Mouse (Mus musculus) spleen, adult 12 weeks (tissue): ENCODE measurements around the gene Prss21.
"Not testable (repeated sequence)": the region's sequence is repeated elsewhere in the genome, so short reads cannot be mapped to it uniquely, and the experiment has no call there.

Source experiments
- DNase-seq: peaks from one replicate; pipeline ENCODE4 v3.0.0; 2022; ENCODE audit warnings: low spot score

The Prss21 gene

GRCm38 (mm10) chr17:23862926-23863325 lies 4.9 kb upstream of the Prss21 start:
- no peak for DNase-seq

DNA sequence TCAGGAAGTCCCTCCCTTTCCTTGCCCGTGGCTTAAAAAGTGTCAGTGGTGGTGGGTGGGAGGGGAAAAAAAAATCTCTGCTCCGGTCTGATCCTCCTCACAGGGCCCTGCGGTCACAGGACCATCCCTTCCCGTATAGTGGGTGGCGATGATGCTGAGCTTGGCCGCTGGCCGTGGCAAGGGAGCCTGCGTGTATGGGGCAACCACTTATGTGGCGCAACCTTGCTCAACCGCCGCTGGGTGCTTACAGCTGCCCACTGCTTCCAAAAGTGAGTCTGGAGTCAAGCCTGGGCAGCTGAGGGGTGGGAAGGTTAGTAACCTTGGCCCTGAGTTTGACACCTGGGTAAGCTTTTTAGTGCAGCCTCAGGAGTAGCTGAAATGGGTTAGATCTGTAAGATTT lies 657 bp downstream of the Prss21 start:
- DNase-seq, result no peak

DNA sequence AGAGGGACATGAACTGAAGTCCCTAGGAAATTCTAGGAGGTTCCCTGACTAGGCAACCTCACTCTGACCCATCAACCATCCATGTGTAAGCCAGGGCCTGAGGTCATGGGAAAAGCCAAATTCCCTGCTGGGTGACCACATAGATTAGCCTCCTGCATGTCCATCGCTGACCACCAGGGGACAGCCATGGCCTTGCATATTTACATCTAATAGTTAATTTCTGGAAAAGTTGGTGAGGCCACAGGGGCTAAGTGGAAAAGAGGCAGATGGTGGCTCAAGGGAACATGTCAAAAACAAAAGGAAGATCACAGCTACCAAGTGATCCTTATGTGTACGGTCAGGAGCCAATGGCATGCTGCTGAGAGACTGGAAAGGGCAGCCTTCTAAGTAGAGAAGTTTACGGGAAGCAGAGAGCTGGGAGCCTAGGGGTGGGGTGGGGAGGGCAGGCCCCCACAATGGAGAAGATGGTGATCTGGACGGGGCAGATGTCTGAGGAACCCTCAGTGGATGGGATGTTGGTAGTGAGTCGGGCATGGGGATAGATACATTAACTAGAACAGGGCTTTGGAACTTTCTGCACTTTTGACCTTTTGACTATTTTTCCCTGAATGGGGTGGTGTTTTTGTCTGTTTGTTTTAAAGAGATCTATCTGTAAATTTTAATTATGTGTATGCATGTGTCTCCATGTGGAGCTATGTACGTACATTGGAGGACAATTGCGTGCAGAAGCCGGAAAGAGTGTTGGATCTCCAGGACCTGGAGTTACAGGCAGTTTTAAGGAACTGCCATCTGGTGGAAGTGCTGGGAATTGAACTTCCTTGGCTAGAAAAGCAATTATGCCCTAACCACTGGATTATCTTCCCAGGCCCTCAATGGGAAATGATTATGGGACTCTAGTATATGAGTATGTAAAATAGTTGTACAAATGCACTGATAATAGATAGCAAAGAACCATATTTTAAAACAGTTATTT lies 6.3 kb downstream of the Prss21 start:
- DNase-seq, result no peak

DNA sequence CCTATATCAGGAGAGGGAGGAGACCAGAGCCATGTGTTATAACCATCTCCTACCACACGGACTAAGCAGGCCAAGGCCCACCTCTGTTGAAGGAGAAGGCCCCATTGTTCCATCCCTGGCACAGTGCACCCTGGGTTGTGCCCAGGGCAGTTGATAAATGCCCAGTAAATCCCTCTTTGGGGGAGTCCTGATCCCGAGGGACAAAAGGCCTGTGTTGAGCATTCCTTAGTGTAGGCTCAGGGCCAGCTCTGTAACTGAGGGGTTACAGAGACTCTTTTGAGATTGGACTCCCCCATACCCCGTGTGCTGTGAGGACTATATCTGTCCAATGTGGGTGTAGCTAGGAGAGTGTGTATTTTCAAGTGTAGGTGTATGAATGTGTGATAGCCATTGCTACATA lies 8.9 kb downstream of the Prss21 start:
- no peak for DNase-seq

GRCm38 (mm10) chr17:23877166-23877565 lies 9.3 kb downstream of the Prss21 start:
- no peak for DNase-seq

DNA sequence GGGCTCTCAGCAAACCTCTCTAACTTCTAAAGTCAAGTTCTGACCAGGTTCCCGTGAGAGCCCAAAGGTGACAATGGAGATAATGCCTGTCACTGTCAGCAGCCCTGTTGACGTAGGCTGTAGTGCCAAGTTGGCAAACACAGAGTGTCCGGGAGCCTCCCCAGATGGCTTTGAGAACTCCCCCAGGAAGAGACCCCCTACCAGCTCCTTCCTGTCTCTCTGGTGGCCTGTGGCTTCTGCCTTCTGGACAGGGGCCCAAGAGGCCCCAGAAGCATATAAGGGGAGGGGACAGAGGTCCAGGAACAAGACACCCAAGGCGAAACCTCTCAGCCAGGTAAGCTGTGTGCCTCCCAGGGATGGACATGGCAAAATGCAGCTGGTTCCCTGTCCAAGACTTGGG lies 12.7 kb downstream of the Prss21 start, which contains the start of the genes Dcpp1 and Dcpp2:
Gene Dcpp1, plus strand, starts transcription at position 301 of the 400 bp plus-strand sequence.
Gene Dcpp2, plus strand, starts transcription at position 305 of the 400 bp plus-strand sequence.
- DNase-seq, result not testable (repeated sequence)

GRCm38 (mm10) chr17:23917158-23917557 lies 49.3 kb downstream of the Prss21 start, which contains the start of gene Dcpp3:
Dcpp3 (plus strand) TSS chr17:23917458.
- DNase-seq, result not testable (repeated sequence)
